Mouse (Mus musculus) C2C12 (cell line): ENCODE results near the gene Mettl9. TPM values are rescaled to one million over a fixed set of nuclear protein-coding genes. Genes with fewer than 3 reads are reported as not detected.
"Not testable (repeated sequence)": the region's sequence is repeated elsewhere in the genome, so short reads cannot be mapped to it uniquely, and the experiment has no call there.

Experiments
- H3K27me3 ChIP-seq: one replicate; pipeline ENCODE4 v1.6.1; 2011; ENCODE audit not compliant: control insufficient read depth, insufficient read depth, insufficient read length
- H3K36me3 ChIP-seq: one replicate; pipeline ENCODE4 v1.6.1; 2011; ENCODE audit not compliant: control insufficient read depth, insufficient read depth
- H3K4me3 ChIP-seq: one replicate; pipeline ENCODE4 v1.5.1; 2011; ENCODE audit warnings: mild to moderate bottlenecking, control low read depth; ENCODE audit not compliant: poor library complexity, insufficient read depth, severe bottlenecking
- H3K79me2 ChIP-seq: one replicate; pipeline ENCODE4 v1.6.1; 2011; ENCODE audit not compliant: control insufficient read depth, insufficient read depth
- H3K79me3 ChIP-seq: one replicate; pipeline ENCODE4 v1.6.1; 2011; ENCODE audit warnings: low read depth, control low read depth
- H3ac ChIP-seq: one replicate; pipeline ENCODE3; 2011; ENCODE audit warnings: low read depth; ENCODE audit not compliant: control insufficient read depth, insufficient read length
- CEBPB ChIP-seq: IDR thresholded peaks from one replicate; pipeline ENCODE4 v1.6.1; 2011; ENCODE audit warnings: low read depth, mild to moderate bottlenecking, control low read depth, moderate library complexity
- CTCF ChIP-seq: IDR thresholded peaks from one replicate; pipeline ENCODE4 v1.5.1; 2011; ENCODE audit not compliant: control insufficient read depth, insufficient read depth, insufficient read length
- FOSL1 ChIP-seq: IDR thresholded peaks from one replicate; pipeline ENCODE4 v1.8.0; 2011; ENCODE audit warnings: mild to moderate bottlenecking, low read length; ENCODE audit not compliant: poor library complexity, insufficient read depth, severe bottlenecking
- MAX ChIP-seq: IDR thresholded peaks from one replicate; pipeline ENCODE4 v1.6.1; 2011; ENCODE audit warnings: mild to moderate bottlenecking, control low read depth
- MYOD1 ChIP-seq: IDR thresholded peaks from one replicate; pipeline ENCODE4 v1.6.1; 2011; ENCODE audit warnings: low read depth; ENCODE audit not compliant: control insufficient read depth, insufficient read length
- MYOG ChIP-seq: IDR thresholded peaks from one replicate; pipeline ENCODE4 v1.6.1; 2011; ENCODE audit not compliant: control insufficient read depth, insufficient read length; ENCODE audit errors: extremely low read depth
- USF1 ChIP-seq: IDR thresholded peaks from one replicate; pipeline ENCODE4 v1.6.1; 2011; ENCODE audit warnings: low read depth, mild to moderate bottlenecking, control low read depth, moderate library complexity
- polyA plus RNA-seq: library from polyadenylated mRNA; unstranded; fragments of >200 nt; fragmentation: generic; extraction: Trizol; gene quantifications from one replicate; pipeline ENCODE4 v1.2.1, GENCODE M21; 2012; ENCODE audit warnings: missing spikeins

Mettl9 gene
- polyA plus RNA-seq, 1 experiment = 50.0 TPM

DNA sequence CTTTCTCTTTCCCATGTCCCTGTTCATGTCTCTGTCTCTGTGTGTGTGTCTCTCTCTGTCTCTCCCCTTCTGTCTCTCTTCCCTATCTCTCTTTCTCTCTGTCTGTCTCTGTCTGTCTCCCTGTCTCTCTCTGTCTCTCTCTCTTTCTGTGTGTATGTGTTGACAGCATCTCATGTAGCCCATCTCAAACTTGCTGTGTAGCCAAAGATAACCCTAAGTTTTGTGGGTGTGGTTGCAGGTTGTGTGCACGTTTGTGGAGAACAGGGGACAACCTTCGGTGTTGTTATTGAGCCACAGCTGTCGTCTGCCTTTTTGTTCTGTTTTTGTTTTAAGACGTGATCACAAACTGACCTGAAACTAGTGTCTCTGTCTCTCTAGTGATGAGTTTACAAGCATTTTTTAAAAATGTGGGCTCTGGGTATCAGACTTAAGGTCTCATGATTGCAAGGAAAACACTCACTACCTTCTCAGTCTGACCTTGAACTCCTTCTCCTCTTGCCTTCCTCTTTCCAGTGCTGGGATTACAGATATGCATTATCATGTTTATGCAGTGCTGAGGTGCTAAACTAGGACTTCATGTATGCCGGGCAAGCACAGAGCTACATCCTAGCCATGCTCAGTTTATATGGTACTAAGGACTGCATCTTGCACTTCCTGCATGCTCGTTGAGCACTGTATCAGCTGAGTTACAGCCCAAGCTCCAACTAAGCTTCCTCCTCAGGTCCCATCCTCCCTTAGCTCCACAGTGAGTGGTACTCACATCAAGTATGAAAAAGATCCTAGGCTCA lies 8.8 kb upstream of the Mettl9 start:
- no peaks in the 10 kb centered on the region for H3K36me3 ChIP-seq
- H3K79me3 ChIP-seq = no peaks in the 10 kb centered on the region
- H3K27me3 ChIP-seq = peaks cover 19% of the 10 kb centered on the region
- H3K4me3 ChIP-seq = no peak overlapping the region
- H3K79me2 ChIP-seq = no peaks in the 10 kb centered on the region
- H3ac ChIP-seq = no peak overlapping the region
- TF ChIP-seq MYOG = no peak
- no peak for TF ChIP-seq FOSL1
- TF ChIP-seq MAX = no peak
- no peak for TF ChIP-seq USF1
- TF ChIP-seq CEBPB = no peak
- no peak for TF ChIP-seq CTCF
- no peak for TF ChIP-seq MYOD1

DNA sequence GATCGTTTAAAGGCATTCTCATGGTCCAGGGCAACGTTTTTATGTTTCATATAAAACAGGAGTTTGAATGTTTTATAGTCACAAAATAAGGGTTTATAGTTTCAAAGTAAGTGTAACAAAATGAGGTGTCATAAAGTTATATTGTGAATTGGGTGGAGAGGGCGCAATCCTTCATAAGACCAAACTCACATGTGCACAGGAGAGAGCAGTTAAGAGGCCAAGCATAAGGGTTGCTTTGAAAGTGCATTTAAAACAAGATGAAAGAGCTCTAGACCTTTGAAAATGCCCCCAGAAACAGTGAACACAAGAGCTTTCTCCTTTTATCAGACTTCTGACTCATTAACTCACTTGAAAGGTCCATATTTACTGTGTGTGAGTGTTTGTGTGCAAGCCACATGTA lies 7.9 kb upstream of the Mettl9 start:
- TF ChIP-seq MYOG (no peak), MYOD1 (no peak), MAX (no peak), CEBPB (no peak), USF1 (no peak), FOSL1 (no peak), CTCF (no peak)
- Histone ChIP-seq H3K4me3 (no peak overlapping the region), H3K79me2 (no peaks in the 10 kb centered on the region), H3ac (no peak overlapping the region), H3K79me3 (no peaks in the 10 kb centered on the region), H3K36me3 (no peaks in the 10 kb centered on the region), H3K27me3 (peaks cover 19% of the 10 kb centered on the region)

- H3K27me3 ChIP-seq = peaks cover 12% of the 10 kb centered on the region
- H3K79me2 ChIP-seq, H3K36me3 ChIP-seq, H3ac ChIP-seq, H3K79me3 ChIP-seq, H3K4me3 ChIP-seq: not testable (repeated sequence)
Measured at GRCm38 (mm10) chr7:121029947-121030346, 4.3 kb upstream of the Mettl9 start.

- H3ac ChIP-seq = peak overlapping the region; percentile 94
- no peak for TF ChIP-seq CTCF
- TF ChIP-seq MAX = no peak
- no peak for TF ChIP-seq MYOD1
- TF ChIP-seq MYOG = no peak
- peaks cover 44% of the 10 kb centered on the region for H3K79me3 ChIP-seq
- no peaks in the 10 kb centered on the region for H3K36me3 ChIP-seq
- H3K4me3 ChIP-seq = peak overlapping the region; percentile 68
- H3K79me2 ChIP-seq = peaks cover 48% of the 10 kb centered on the region
- H3K27me3 ChIP-seq = no peaks in the 10 kb centered on the region
Measured at GRCm38 (mm10) chr7:121034701-121035141, 476 bp downstream of the Mettl9 start.

GRCm38 (mm10) chr7:121035161-121035721 lies 996 bp downstream of the Mettl9 start:
- peaks cover 54% of the 10 kb centered on the region for H3K79me2 ChIP-seq
- peaks cover 49% of the 10 kb centered on the region for H3K79me3 ChIP-seq
- no peaks in the 10 kb centered on the region for H3K27me3 ChIP-seq
- peak overlapping the region; percentile 94 for H3ac ChIP-seq
- TF ChIP-seq CEBPB (no peak), CTCF (no peak), USF1 (no peak), MAX (no peak), MYOD1 (no peak), MYOG (no peak), FOSL1 (no peak)
- no peaks in the 10 kb centered on the region for H3K36me3 ChIP-seq
- H3K4me3 ChIP-seq = peak overlapping the region; percentile 68

GRCm38 (mm10) chr7:121040595-121040994 lies 6.3 kb downstream of the Mettl9 start:
- Histone ChIP-seq H3K36me3 (no peaks in the 10 kb centered on the region), H3K4me3 (no peak overlapping the region), H3K79me3 (peaks cover 95% of the 10 kb centered on the region), H3K27me3 (no peaks in the 10 kb centered on the region), H3ac (no peak overlapping the region), H3K79me2 (peaks cover 100% of the 10 kb centered on the region)
- TF ChIP-seq MYOG (no peak), FOSL1 (no peak), MAX (no peak), CEBPB (no peak), CTCF (no peak), USF1 (no peak), MYOD1 (no peak)
